Mouse (Mus musculus) heart, adult 10 weeks (tissue): ENCODE data around the gene Krt4. TPM values are rescaled to one million over a fixed set of nuclear protein-coding genes. Genes with fewer than 3 reads are reported as not detected.

Experiments used
- polyA plus RNA-seq: library from polyadenylated mRNA; stranded (reverse); fragments of 350-450 nt; fragmentation: Illumina TruSeq; extraction: RNeasy Lipid Tissue Mini Kit (QIAGEN cat#74804); gene quantifications from one replicate; pipeline ENCODE4 v1.2.3, GENCODE M21; 2014; ENCODE audit warnings: low read depth, low replicate concordance

Krt4 gene
- polyA plus RNA-seq: not detected

GRCm38 (mm10) chr15:101924635-101925034, at the start of gene Krt4:
TSS of gene Krt4 (minus strand) at chr15:101924735.

GRCm38 (mm10) chr15:101954187-101954586, 29.7 kb upstream of the Krt4 start, which contains the start of gene Krt78:
TSS of gene Krt78 (minus strand) at chr15:101954287.

GRCm38 (mm10) chr15:101940274-101940829, 15.8 kb upstream of the Krt4 start, which contains the start of gene Krt79:
TSS of gene Krt79 (minus strand) at chr15:101940324.

GRCm38 (mm10) chr15:101892820-101893219, 31.7 kb downstream of the Krt4 start, which contains the start of gene Krt76:
TSS of gene Krt76 (minus strand) at chr15:101892920.

GRCm38 (mm10) chr15:101869431-101869830, 55.1 kb downstream of the Krt4 start, which contains the start of gene Krt77:
TSS of gene Krt77 (minus strand) at chr15:101869705.

Other genes with a start within 250 kb of the Krt4 start
- not detected for gene Krt6b, start 244.4 kb downstream of the Krt4 start, polyA plus RNA-seq
- not detected for gene Krt6a, start 230.4 kb downstream of the Krt4 start, polyA plus RNA-seq
- not detected for gene Krt5, start 211.8 kb downstream of the Krt4 start, polyA plus RNA-seq
- gene Krt71, start 181.6 kb downstream of the Krt4 start, polyA plus RNA-seq: not detected
- gene Krt72, start 138.3 kb downstream of the Krt4 start, polyA plus RNA-seq: not detected
- not detected for gene Krt73, start 122.4 kb downstream of the Krt4 start, polyA plus RNA-seq
- gene Krt2, start 106.6 kb downstream of the Krt4 start, polyA plus RNA-seq: not detected
- not detected for gene Krt1, start 73.9 kb downstream of the Krt4 start, polyA plus RNA-seq
- gene Krt77, start 55.0 kb downstream of the Krt4 start, polyA plus RNA-seq: not detected
- not detected for gene Krt76, start 31.8 kb downstream of the Krt4 start, polyA plus RNA-seq
- gene Krt79, start 15.6 kb upstream of the Krt4 start, polyA plus RNA-seq: 0.52 TPM
- not detected for gene Krt78, start 29.6 kb upstream of the Krt4 start, polyA plus RNA-seq
- 3.2 TPM for gene Krt8, start 79.7 kb upstream of the Krt4 start, polyA plus RNA-seq
- 4.3 TPM for gene Krt18, start 103.4 kb upstream of the Krt4 start, polyA plus RNA-seq
- gene Eif4b, start 149.0 kb upstream of the Krt4 start, polyA plus RNA-seq: 124 TPM
- gene Tns2, start 175.7 kb upstream of the Krt4 start, polyA plus RNA-seq: 177 TPM
- gene Spryd3, start 211.5 kb upstream of the Krt4 start, polyA plus RNA-seq: 17.0 TPM
- gene Igfbp6, start 219.6 kb upstream of the Krt4 start, polyA plus RNA-seq: 46.2 TPM
- gene Soat2, start 225.8 kb upstream of the Krt4 start, polyA plus RNA-seq: not detected